Mouse (Mus musculus) heart, adult 2 months (tissue): ENCODE results near the gene Tmem169.

Experiments
- CTCF ChIP-seq: fragments of 200-600 bp; IDR thresholded peaks from 2 replicates; pipeline ENCODE4 v1.8.1; 2022; ENCODE audit warnings: antibody characterized with exemption, mild to moderate bottlenecking, moderate library complexity
- POLR2A ChIP-seq: fragments of 200-500 bp; IDR thresholded peaks from 2 replicates; pipeline ENCODE4 v1.6.1; 2011; ENCODE audit warnings: mild to moderate bottlenecking, low read depth, low read length, control low read depth; ENCODE audit not compliant: insufficient read depth

DNA sequence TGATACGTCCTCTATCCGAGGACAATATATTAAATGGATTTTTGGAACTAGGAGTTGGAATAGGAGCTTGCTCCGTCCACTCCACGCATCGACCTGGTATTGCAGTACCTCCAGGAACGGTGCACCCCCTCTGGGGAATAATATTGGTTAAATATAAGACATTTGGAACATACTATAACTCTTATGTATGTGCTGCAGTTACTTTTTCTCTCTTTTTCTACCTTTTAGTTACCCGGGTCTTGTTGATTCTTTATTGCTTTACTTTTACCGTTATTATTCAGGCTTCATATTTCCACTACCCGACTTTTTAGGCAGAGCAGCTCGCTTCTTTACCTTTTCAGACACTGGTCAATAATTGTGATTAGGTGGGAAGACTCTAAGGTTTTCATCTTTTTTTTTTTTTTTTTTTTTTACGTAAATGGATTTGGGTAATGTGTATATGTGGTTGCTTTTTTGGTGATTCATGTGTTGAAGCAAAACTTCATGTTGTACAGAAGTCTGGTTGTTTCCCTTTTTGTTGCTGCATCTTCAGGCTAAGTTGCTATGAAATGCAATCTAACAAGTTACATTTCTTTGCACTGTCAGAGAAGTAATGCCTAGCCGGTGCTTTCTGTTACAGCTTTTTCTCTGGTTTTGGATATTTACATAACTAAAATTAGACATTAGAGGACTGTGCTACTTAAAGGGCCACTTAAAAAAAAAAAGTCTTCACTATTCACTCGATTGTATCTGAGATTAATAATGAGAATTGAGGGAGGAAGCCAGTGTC, 47.0 kb upstream of the Tmem169 start:
- no peak for TF ChIP-seq CTCF
- no peak for TF ChIP-seq POLR2A
